Mouse (Mus musculus) neural tube, embryonic 14.5 days (tissue): Measurements from ENCODE around the gene Gm8113. TPM values are rescaled to one million over a fixed set of nuclear protein-coding genes. Genes with fewer than 3 reads are reported as not detected.
A peak's percentile ranks its signal among the peaks of the same experiment; 100 is the strongest.
"Not testable (repeated sequence)": the region's sequence is repeated elsewhere in the genome, so short reads cannot be mapped to it uniquely, and the experiment has no call there.

ENCODE experiments used
- ATAC-seq: fragments of 200-750 bp; cut with Nextera tagmentation; 2 replicates; pipeline ENCODE4 v1.8.0; 2017; ENCODE audit warnings: low read depth, mild to moderate bottlenecking, moderate TSS enrichment, moderate library complexity
- H3K27ac ChIP-seq: fragments of 300-500 bp; sonication (generic); 2 replicates; pipeline ENCODE4 v1.5.1; 2014; ENCODE audit warnings: low read depth, mild to moderate bottlenecking, control low read depth, low read length, moderate library complexity, mixed read lengths
- H3K27me3 ChIP-seq: fragments of 300-500 bp; sonication (generic); 2 replicates; pipeline ENCODE4 v1.6.1; 2014; ENCODE audit warnings: low read length; ENCODE audit not compliant: control insufficient read depth, insufficient read depth
- H3K36me3 ChIP-seq: fragments of 300-500 bp; sonication (generic); 2 replicates; pipeline ENCODE4 v1.6.1; 2014; ENCODE audit warnings: low read length, mixed read lengths; ENCODE audit not compliant: control insufficient read depth, insufficient read depth
- H3K4me1 ChIP-seq: fragments of 300-500 bp; sonication (generic); 2 replicates; pipeline ENCODE4 v1.6.1; 2014; ENCODE audit warnings: low read length; ENCODE audit not compliant: control insufficient read depth, insufficient read depth
- H3K4me2 ChIP-seq: fragments of 300-500 bp; sonication (generic); 2 replicates; pipeline ENCODE4 v1.6.1; 2014; ENCODE audit warnings: mild to moderate bottlenecking, low read depth, low read length, control low read depth
- H3K4me3 ChIP-seq: fragments of 300-500 bp; sonication (generic); 2 replicates; pipeline ENCODE4 v1.5.1; 2014; ENCODE audit warnings: low read depth, low read length, control low read depth, mixed read lengths
- H3K9ac ChIP-seq: fragments of 300-500 bp; sonication (generic); replicated peaks from 2 replicates; pipeline ENCODE4 v1.6.1; 2014; ENCODE audit warnings: low read depth, mild to moderate bottlenecking, control low read depth, low read length, mixed read lengths
- H3K9me3 ChIP-seq: fragments of 300-500 bp; sonication (generic); 2 replicates; pipeline ENCODE4 v1.6.1; 2016; ENCODE audit warnings: low read length; ENCODE audit not compliant: control insufficient read depth
- WGBS: fragments of 180-500 bp; shearing (Covaris S2); extraction: QIAGEN DNeasy Blood & Tissue Kit; methylation state at CpG from one replicate; pipeline ENCODE4 v1.1.7; 2014; 5-methylcytosine and 5-hydroxymethylcytosine counted together
- polyA plus RNA-seq: library from polyadenylated mRNA; unstranded; fragments of >200 nt; fragmentation: Nextera tagmentation; extraction: Ambion mirVana; gene quantifications from 2 replicates; pipeline ENCODE4 v1.2.1, GENCODE M21; 2014

Gene Gm8113
- polyA plus RNA-seq, 1 experiment from 2014 or later = 7.5 TPM

DNA sequence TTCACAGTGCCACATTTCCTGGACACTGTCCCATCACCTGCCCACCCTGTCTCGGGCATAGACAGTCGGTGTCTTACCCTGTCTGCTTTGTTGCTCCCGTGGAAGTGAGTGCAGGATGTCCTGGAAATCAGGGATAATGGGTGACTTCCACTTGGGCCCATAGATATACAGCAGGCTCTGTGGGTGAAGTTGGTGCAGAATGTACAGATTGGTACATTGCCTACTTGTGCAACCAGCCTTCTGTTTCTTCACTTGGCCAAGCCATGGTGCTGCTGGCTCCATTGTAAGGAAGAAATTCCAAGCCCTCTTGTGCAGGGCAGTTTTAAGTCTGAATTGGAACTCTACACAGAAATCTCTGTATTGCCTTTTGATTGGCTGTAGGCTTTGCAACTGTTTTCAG is 1.7 kb upstream of the Gm8113 start, which contains the start of gene Ear10:
TSS of gene Ear10 (minus strand) at position 101 of the 400 bp plus-strand sequence.
- H3K27me3 ChIP-seq, H3K9ac ChIP-seq, H3K4me2 ChIP-seq, H3K36me3 ChIP-seq, H3K4me3 ChIP-seq, ATAC-seq, H3K4me1 ChIP-seq, H3K27ac ChIP-seq, H3K9me3 ChIP-seq: not testable (repeated sequence)
- WGBS = 91% methylated on average over 3 of the region's 3 CpGs

DNA sequence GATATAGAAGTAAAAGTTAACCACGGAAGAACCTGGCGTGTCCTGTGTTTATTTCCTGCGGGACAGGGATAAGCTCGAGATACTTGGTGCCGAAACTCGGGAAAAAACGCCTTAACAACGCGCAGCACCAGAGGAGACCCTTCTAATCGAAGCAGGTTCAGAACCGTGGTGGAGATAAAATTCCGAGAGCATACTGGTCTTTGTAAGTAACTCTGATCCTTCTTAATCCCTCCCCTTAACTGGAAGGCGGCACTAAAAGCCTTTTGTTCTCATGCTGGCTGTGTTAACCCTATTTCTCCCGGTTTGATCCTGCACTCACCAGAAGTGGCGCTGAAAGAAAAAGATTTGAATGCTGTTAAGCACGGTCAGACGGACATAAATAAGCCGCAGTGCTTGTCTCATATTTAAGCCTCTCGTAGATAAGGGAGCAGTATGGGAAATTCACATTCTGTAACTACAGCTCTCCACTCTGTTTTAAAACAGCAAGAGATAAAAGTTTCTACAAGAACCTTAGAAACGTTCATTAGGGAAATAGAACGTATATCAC is 287 bp downstream of the Gm8113 start:
- H3K4me1 ChIP-seq, H3K27me3 ChIP-seq, H3K36me3 ChIP-seq, H3K9me3 ChIP-seq: not testable (repeated sequence)
- Histone ChIP-seq H3K27ac (peak overlapping the region; percentile 65), H3K9ac (peak overlapping the region; percentile 57), H3K4me2 (peak overlapping the region; percentile 42), H3K4me3 (peak overlapping the region; percentile 45)
- 4% methylated on average over 21 of the region's 21 CpGs for WGBS
- ATAC-seq = peak; percentile 94

DNA sequence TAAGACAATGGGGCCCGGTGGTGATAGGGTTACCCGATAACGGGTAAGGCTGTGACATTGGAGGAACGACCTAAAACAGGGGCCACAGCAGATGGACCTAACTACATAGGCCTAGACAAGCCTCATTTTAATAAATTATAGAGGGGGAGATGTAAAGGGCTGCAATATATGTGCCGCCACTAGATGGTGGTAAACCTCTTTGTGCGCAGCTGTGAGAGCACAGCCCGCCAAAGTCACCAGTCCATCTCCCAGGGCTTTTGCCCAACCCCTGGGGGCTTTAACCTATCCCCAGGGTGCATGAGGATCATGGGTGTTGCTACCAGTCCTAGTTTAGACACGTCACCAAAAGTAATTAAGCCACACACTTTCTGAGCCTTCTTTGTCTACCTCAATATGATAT is 7.8 kb downstream of the Gm8113 start:
- not testable (repeated sequence) for H3K9me3 ChIP-seq, H3K9ac ChIP-seq, H3K4me3 ChIP-seq, H3K4me2 ChIP-seq, H3K27ac ChIP-seq, H3K27me3 ChIP-seq, H3K4me1 ChIP-seq, H3K36me3 ChIP-seq, ATAC-seq
- WGBS = 17% methylated on average over 8 of the region's 8 CpGs

DNA sequence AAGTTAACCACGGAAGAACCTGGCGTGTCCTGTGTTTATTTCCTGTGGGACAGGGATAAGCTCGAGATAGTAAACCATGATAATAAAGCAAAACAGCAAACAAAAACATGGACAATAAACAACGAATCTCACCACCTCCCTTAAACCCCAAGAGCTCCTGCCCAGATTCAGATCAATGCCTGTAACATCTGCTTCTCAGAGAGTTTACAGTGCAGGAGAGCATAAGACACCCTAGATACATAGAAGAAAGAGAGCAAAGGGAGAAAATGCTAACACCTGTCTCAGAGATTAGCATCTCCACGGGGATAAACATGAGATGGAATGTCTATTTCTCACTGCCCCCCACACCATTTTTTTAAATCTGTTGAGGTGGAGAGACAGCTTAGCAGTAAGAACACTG is 8.2 kb downstream of the Gm8113 start:
- H3K4me3 ChIP-seq, H3K27me3 ChIP-seq, H3K4me2 ChIP-seq, ATAC-seq, H3K36me3 ChIP-seq, H3K4me1 ChIP-seq, H3K9me3 ChIP-seq, H3K9ac ChIP-seq, H3K27ac ChIP-seq: not testable (repeated sequence)
- 57% methylated on average over 5 of the region's 5 CpGs for WGBS

DNA sequence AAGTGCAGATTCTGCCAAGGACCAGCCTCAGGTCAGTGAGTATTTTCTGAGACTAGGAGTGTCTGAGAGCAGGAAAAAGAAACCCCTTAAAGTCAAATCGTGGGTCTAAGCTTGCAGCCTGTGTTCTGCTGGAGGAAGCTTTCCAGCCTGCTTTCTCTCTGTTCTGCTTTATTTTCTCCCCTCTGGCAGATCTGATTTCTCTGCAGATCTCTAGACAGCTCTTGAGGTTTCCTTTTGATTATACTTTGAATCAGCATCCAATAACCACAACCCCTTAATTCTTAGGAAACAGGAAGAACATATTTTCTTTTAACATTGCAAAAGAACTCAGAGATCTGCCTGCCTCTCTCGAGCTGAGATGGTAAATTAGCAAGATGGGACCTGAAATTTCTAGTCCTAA is 28.2 kb downstream of the Gm8113 start:
- not testable (repeated sequence) for H3K27ac ChIP-seq, ATAC-seq, H3K4me1 ChIP-seq, H3K9me3 ChIP-seq, H3K36me3 ChIP-seq, H3K9ac ChIP-seq, H3K27me3 ChIP-seq, H3K4me2 ChIP-seq, H3K4me3 ChIP-seq
- WGBS = 30% methylated on average over 1 of the region's 2 CpGs

DNA sequence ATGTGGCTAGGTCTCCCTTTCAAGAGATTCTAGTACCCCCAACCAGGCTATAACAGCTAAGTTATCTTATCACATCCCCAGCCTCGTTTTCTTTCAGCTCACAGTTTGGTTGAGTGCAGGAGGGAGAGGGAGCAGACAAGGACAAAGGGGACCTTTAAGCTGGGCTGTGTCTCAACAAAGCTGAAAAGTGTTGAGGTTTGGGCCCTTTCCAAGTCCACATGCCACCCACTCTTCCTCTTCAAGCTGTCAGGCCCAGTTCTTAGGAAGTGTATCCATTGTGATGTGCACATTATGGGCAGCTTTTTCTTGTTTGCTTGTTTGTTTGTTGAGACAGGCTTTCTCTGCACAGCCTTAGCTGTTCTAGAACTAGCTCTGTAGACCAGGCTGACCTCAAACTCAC is 29.9 kb downstream of the Gm8113 start:
- not testable (repeated sequence) for H3K4me3 ChIP-seq, H3K9me3 ChIP-seq, H3K9ac ChIP-seq, H3K4me1 ChIP-seq, H3K4me2 ChIP-seq, H3K36me3 ChIP-seq, ATAC-seq, H3K27ac ChIP-seq, H3K27me3 ChIP-seq
- no CpG with 5 or more reads among the region's 1 CpGs for WGBS

DNA sequence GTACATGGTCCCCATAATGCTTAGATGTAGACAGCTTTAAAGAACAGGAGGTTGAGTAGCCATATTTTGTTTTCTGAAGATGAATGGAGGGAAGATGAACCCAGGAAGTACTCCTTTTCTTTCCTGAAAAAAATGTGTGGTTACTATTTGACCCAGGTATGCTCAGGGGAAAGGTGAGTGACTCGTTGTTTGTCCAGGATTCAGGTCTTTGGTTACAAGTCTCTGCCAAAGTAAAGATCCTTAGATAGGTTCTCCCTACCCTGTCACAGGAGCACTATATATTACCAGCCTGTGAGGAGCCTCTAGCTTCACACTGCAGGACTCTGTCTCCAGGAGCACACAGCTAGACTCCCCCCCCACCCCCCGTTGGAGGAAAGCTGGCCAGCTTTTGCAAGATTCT is 31.6 kb downstream of the Gm8113 start, which contains the start of gene Ang5:
TSS of gene Ang5 (plus strand) at position 301 of the 400 bp plus-strand sequence.
- not testable (repeated sequence) for H3K9me3 ChIP-seq, H3K4me1 ChIP-seq, H3K4me2 ChIP-seq, ATAC-seq, H3K27me3 ChIP-seq, H3K36me3 ChIP-seq, H3K27ac ChIP-seq, H3K9ac ChIP-seq, H3K4me3 ChIP-seq
- no CpG with 5 or more reads among the region's 2 CpGs for WGBS

Other genes starting within 250 kb of the Gm8113 start
- not detected in 2 replicates for gene Gm8165, start 248.2 kb upstream of the Gm8113 start, polyA plus RNA-seq
- gene Gm7324, start 227.6 kb upstream of the Gm8113 start, polyA plus RNA-seq = 0.50 and 1.1 TPM in 2 replicates
- gene Gm16506, start 197.9 kb upstream of the Gm8113 start, polyA plus RNA-seq = not detected in 2 replicates
- not detected in 2 replicates for gene Gm6526, start 177.5 kb upstream of the Gm8113 start, polyA plus RNA-seq
- not detected in 2 replicates for gene Gm8180, start 140.6 kb upstream of the Gm8113 start, polyA plus RNA-seq
- gene Ear1, start 49.9 kb upstream of the Gm8113 start, polyA plus RNA-seq = not detected in 2 replicates
- not detected in 2 replicates for gene Ear10, start 1.8 kb upstream of the Gm8113 start, polyA plus RNA-seq
- gene Ang5, start 31.7 kb downstream of the Gm8113 start, polyA plus RNA-seq = not detected in 2 replicates
- not detected in 2 replicates for gene Ang6, start 76.9 kb downstream of the Gm8113 start, polyA plus RNA-seq
- not detected in 2 replicates for gene Ear2, start 177.3 kb downstream of the Gm8113 start, polyA plus RNA-seq
- not detected in 2 replicates for gene Gm3327, start 198.5 kb downstream of the Gm8113 start, polyA plus RNA-seq